Mouse (Mus musculus) intestine, postnatal 0 days (tissue): ENCODE data around the gene 3110009E18Rik. TPM values are rescaled to one million over a fixed set of nuclear protein-coding genes. Genes with fewer than 3 reads are reported as not detected.

Experiments
- ATAC-seq: fragments of 200-750 bp; cut with Nextera tagmentation; 2 replicates; pipeline ENCODE4 v1.8.0; 2017; ENCODE audit warnings: mild to moderate bottlenecking, moderate TSS enrichment, moderate library complexity
- H3K27ac ChIP-seq: fragments of 300-500 bp; sonication (generic); 2 replicates; pipeline ENCODE4 v1.5.1; 2014; ENCODE audit warnings: mild to moderate bottlenecking, low read depth, low read length, moderate library complexity
- H3K27me3 ChIP-seq: fragments of 300-500 bp; sonication (generic); replicated peaks from 2 replicates; pipeline ENCODE4 v1.6.1; 2014; ENCODE audit warnings: low read length, mixed read lengths; ENCODE audit not compliant: control insufficient read depth, insufficient read depth
- H3K36me3 ChIP-seq: fragments of 300-500 bp; sonication (generic); 2 replicates; pipeline ENCODE4 v1.6.1; 2014; ENCODE audit warnings: mild to moderate bottlenecking, moderate library complexity; ENCODE audit not compliant: control insufficient read depth, insufficient read depth
- H3K4me1 ChIP-seq: fragments of 300-500 bp; sonication (generic); replicated peaks from 2 replicates; pipeline ENCODE4 v1.6.1; 2014; ENCODE audit warnings: antibody characterized with exemption, low read length, mixed read lengths; ENCODE audit not compliant: control insufficient read depth, insufficient read depth
- H3K4me2 ChIP-seq: fragments of 300-500 bp; sonication (generic); replicated peaks from 2 replicates; pipeline ENCODE4 v1.6.1; 2014; ENCODE audit warnings: low read depth, mild to moderate bottlenecking, moderate library complexity
- H3K4me3 ChIP-seq: fragments of 300-500 bp; sonication (generic); 2 replicates; pipeline ENCODE4 v1.5.1; 2014; ENCODE audit warnings: low read depth, low read length
- H3K9ac ChIP-seq: fragments of 300-500 bp; sonication (generic); 2 replicates; pipeline ENCODE4 v1.6.1; 2014; ENCODE audit warnings: mild to moderate bottlenecking, low read depth, low read length
- H3K9me3 ChIP-seq: fragments of 300-500 bp; sonication (generic); 2 replicates; pipeline ENCODE4 v1.6.1; 2016; ENCODE audit warnings: mixed run types; ENCODE audit not compliant: control insufficient read depth
- CTCF ChIP-seq: sonication (generic); IDR thresholded peaks from 2 replicates; pipeline ENCODE4 v1.5.1; 2016; ENCODE audit warnings: low read depth, mild to moderate bottlenecking, control low read depth, antibody characterized with exemption, moderate library complexity
- WGBS: fragments of 180-500 bp; shearing (Covaris S2); extraction: QIAGEN DNeasy Blood & Tissue Kit; methylation state at CpG from one replicate; pipeline ENCODE4 v1.1.7; 2014; 5-methylcytosine and 5-hydroxymethylcytosine counted together
- polyA plus RNA-seq: library from polyadenylated mRNA; unstranded; fragments of >200 nt; fragmentation: Nextera tagmentation; extraction: Ambion mirVana; gene quantifications from 2 replicates; pipeline ENCODE4 v1.2.1, GENCODE M21; 2015

3110009E18Rik gene
- polyA plus RNA-seq, 1 experiment from 2014 or later = 8.7 TPM

GRCm38 (mm10) chr1:120168016-120168415, 47.0 kb downstream of the 3110009E18Rik start:
- Histone ChIP-seq H3K4me3 (no peak overlapping the region), H3K9ac (no peak overlapping the region), H3K36me3 (no peaks in the 10 kb centered on the region), H3K27ac (no peak overlapping the region), H3K9me3 (no peaks in the 10 kb centered on the region), H3K4me1 (no peaks in the 10 kb centered on the region), H3K4me2 (no peak overlapping the region), H3K27me3 (no peaks in the 10 kb centered on the region)
- no peak for ATAC-seq
- WGBS = 67% methylated on average over 4 of the region's 4 CpGs
- TF ChIP-seq CTCF = no peak

GRCm38 (mm10) chr1:120168674-120169073, 47.7 kb downstream of the 3110009E18Rik start:
- 73% methylated on average over 7 of the region's 7 CpGs for WGBS
- Histone ChIP-seq H3K27ac (no peak overlapping the region), H3K36me3 (no peaks in the 10 kb centered on the region), H3K9ac (no peak overlapping the region), H3K4me3 (no peak overlapping the region), H3K4me1 (no peaks in the 10 kb centered on the region), H3K9me3 (no peaks in the 10 kb centered on the region), H3K27me3 (no peaks in the 10 kb centered on the region), H3K4me2 (no peak overlapping the region)
- ATAC-seq = no peak
- TF ChIP-seq CTCF = no peak

GRCm38 (mm10) chr1:120170307-120170706, 49.3 kb downstream of the 3110009E18Rik start:
- no peak overlapping the region for H3K27ac ChIP-seq
- 86% methylated on average over 7 of the region's 7 CpGs for WGBS
- no peak for TF ChIP-seq CTCF
- no peaks in the 10 kb centered on the region for H3K9me3 ChIP-seq
- no peak overlapping the region for H3K4me2 ChIP-seq
- H3K4me3 ChIP-seq = no peak overlapping the region
- no peaks in the 10 kb centered on the region for H3K27me3 ChIP-seq
- no peak overlapping the region for H3K9ac ChIP-seq
- no peaks in the 10 kb centered on the region for H3K36me3 ChIP-seq
- no peaks in the 10 kb centered on the region for H3K4me1 ChIP-seq
- no peak for ATAC-seq

- 54% methylated on average over 5 of the region's 5 CpGs for WGBS
- H3K27me3 ChIP-seq = no peaks in the 10 kb centered on the region
- no peak overlapping the region for H3K27ac ChIP-seq
- H3K9me3 ChIP-seq = no peaks in the 10 kb centered on the region
- ATAC-seq = no peak
- no peak overlapping the region for H3K9ac ChIP-seq
- H3K36me3 ChIP-seq = no peaks in the 10 kb centered on the region
- no peak overlapping the region for H3K4me2 ChIP-seq
- H3K4me1 ChIP-seq = no peaks in the 10 kb centered on the region
- no peak overlapping the region for H3K4me3 ChIP-seq
- peak; percentile 78 for TF ChIP-seq CTCF
Measured at GRCm38 (mm10) chr1:120171819-120172521, 51.0 kb downstream of the 3110009E18Rik start.

- no peaks in the 10 kb centered on the region for H3K27me3 ChIP-seq
- no peak for TF ChIP-seq CTCF
- no peaks in the 10 kb centered on the region for H3K9me3 ChIP-seq
- H3K9ac ChIP-seq = no peak overlapping the region
- H3K27ac ChIP-seq = no peak overlapping the region
- no peak overlapping the region for H3K4me3 ChIP-seq
- WGBS = 86% methylated on average over 4 of the region's 4 CpGs
- H3K4me1 ChIP-seq = no peaks in the 10 kb centered on the region
- no peak for ATAC-seq
- no peaks in the 10 kb centered on the region for H3K36me3 ChIP-seq
- no peak overlapping the region for H3K4me2 ChIP-seq
Measured at GRCm38 (mm10) chr1:120174991-120175390, 54.0 kb downstream of the 3110009E18Rik start.

- 15% methylated on average over 14 of the region's 14 CpGs for WGBS
- no peak overlapping the region for H3K4me3 ChIP-seq
- no peak overlapping the region for H3K9ac ChIP-seq
- no peak for TF ChIP-seq CTCF
- no peaks in the 10 kb centered on the region for H3K27me3 ChIP-seq
- no peaks in the 10 kb centered on the region for H3K9me3 ChIP-seq
- no peak overlapping the region for H3K27ac ChIP-seq
- no peaks in the 10 kb centered on the region for H3K4me1 ChIP-seq
- H3K36me3 ChIP-seq = no peaks in the 10 kb centered on the region
- no peak for ATAC-seq
- H3K4me2 ChIP-seq = no peak overlapping the region
Measured at GRCm38 (mm10) chr1:120176313-120176712, 55.3 kb downstream of the 3110009E18Rik start.
